Mouse (Mus musculus) adrenal gland, postnatal 10 days (tissue): ENCODE data around the gene Fsip1. TPM values are rescaled to one million over a fixed set of nuclear protein-coding genes. Genes with fewer than 3 reads are reported as not detected.

ENCODE experiments used
- DNase-seq: peaks from one replicate; pipeline ENCODE4 v3.0.0; 2021; ENCODE audit warnings: mixed read lengths
- total RNA-seq, 2 experiments: library from RNA; stranded (reverse); gene quantifications; 2 replicates each; pipeline ENCODE4 v1.2.3; 2021

Fsip1 gene
- total RNA-seq, 2 experiments from 2014 or later: 0.45 to 0.79 TPM

DNA sequence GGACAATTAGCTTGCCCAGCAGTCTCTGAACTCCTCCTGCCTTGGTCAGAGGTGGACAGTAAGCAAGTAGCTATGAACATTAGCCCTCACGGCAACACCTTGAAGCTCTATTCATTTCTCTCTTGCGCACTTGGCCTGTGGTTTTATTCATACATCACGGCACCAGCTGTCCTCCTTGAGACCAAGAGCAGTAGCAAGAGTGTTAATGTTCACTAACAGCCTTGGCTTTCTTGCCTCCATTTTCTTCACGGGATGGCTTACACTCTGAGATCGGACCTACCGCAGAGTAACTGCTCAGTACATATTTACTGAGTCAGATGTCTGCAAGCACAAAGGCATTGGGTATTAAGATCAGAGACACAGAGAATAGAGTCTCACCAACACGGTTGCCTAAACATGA lies 132.3 kb downstream of the Fsip1 start:
- no peak for DNase-seq

DNA sequence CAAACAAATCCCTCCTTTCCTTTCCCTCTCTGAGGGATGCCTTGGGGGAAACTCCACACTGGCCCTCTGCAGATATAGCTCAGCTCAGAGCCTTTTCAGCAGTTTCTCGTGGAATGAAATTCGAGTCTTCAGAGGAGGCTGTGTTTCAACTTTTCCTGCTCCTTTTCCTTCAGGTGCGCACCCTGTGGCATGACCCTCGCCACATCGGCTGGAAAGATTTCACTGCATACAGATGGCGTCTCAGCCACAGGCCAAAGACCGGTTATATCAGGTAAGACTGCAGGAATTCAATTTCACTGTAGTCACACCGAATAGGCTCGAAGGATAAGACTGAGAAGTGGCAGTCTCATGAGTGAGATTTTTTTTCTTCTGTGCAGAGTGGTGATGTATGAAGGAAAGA lies 133.0 kb downstream of the Fsip1 start:
- no peak for DNase-seq

DNA sequence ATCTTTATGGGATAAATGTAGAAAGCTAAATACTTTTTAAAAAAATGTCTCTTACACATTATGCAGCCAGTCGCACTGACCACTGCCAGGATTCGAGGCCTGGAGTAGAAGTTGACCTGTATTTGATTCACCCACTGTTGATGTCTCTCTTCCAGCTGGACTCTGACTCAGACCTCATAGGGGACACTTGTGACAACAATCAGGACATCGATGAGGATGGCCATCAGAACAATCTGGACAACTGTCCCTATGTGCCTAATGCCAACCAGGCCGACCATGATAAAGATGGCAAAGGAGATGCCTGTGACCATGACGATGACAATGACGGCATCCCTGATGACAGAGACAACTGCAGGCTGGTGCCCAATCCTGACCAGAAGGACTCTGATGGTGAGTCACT lies 134.5 kb downstream of the Fsip1 start:
- DNase-seq: no peak

DNA sequence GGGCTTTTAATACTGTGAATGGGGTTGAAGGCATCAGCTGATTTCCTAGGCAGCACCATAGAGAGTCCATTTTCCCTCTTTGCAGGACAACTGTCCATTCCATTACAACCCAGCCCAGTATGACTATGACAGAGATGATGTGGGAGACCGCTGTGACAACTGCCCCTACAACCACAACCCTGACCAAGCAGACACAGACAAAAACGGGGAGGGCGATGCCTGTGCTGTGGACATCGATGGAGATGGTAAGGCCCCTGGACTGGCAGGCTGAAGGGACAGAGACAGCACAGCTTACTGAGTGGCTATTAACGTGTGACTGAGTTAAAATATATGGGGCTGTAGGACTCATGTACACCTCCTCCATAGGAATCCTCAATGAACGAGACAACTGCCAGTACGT lies 136.0 kb downstream of the Fsip1 start:
- no peak for DNase-seq

DNA sequence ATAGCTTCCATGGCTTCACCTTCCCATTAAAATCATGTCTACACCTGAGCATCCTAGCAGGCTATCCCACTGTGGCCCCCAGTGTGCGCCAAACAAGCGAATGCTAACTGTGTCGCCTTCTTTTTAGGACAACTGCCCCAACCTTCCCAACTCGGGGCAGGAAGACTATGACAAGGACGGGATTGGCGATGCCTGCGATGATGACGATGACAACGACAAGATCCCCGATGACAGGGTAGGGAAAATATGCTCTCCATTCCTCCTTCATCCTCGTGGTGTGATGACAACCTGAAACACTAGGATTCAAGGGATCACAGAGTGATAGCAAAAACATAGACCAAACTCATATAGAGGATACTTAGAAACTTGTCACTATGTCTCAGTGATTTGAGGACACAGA lies 136.7 kb downstream of the Fsip1 start:
- no peak for DNase-seq

DNA sequence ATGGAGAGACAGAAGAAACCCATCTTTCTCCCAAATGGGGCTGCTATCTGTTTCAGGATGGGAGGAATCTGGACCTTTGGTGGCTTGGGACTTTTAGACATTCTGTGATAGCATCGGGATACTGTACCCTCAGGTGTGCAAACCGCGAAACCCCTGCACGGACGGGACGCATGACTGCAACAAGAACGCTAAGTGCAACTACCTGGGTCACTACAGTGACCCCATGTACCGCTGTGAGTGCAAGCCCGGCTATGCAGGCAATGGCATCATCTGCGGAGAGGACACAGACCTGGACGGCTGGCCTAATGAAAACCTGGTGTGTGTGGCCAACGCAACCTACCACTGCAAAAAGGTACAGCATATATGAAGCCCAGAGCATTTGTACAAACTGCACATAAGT lies 137.1 kb downstream of the Fsip1 start:
- no peak for DNase-seq

DNA sequence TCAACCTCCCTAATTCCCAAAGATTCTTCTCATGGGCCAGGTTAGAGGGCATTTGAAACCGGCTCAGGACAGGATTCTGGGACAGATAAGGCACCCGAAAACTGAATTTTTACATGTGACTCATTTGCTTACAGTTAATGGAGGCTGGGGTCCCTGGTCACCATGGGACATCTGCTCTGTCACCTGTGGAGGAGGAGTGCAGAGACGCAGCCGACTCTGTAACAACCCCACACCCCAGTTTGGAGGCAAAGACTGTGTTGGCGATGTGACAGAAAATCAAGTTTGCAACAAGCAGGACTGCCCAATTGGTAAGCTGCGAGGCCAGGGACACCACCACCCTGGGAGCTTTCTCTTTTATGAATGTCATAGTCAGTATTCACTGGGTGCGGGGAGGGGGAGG lies 138.3 kb downstream of the Fsip1 start:
- DNase-seq: no peak

DNA sequence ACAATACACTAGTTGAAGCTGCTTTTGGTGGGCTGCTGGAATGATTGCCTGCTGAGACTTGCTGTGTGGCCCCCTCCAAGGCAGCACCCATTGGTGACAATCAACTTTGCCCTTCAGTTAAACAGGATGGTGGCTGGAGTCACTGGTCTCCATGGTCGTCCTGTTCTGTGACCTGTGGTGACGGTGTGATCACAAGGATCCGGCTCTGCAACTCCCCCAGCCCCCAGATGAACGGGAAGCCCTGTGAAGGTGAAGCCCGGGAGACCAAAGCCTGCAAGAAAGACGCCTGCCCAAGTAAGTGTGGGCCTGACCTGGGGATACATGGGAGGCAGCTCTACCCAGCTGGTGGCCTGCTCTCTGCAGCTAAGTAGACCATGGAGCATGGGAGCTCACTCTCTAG lies 138.7 kb downstream of the Fsip1 start:
- DNase-seq: no peak

DNA sequence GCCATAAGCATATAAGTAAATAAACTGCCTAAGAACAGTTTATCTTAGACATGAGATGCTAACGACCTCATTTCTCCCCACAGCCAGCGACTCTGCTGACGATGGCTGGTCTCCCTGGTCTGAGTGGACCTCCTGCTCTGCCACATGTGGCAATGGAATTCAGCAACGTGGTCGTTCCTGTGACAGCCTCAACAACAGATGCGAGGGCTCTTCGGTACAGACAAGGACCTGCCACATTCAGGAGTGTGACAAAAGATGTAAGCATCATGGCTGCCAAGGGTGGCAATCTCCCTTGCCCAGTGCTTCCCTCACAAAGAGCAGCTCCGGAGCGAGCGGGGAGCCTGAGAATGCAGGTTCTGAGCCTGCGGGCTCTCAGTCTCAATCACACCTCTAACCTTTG lies 139.4 kb downstream of the Fsip1 start:
- DNase-seq: no peak

DNA sequence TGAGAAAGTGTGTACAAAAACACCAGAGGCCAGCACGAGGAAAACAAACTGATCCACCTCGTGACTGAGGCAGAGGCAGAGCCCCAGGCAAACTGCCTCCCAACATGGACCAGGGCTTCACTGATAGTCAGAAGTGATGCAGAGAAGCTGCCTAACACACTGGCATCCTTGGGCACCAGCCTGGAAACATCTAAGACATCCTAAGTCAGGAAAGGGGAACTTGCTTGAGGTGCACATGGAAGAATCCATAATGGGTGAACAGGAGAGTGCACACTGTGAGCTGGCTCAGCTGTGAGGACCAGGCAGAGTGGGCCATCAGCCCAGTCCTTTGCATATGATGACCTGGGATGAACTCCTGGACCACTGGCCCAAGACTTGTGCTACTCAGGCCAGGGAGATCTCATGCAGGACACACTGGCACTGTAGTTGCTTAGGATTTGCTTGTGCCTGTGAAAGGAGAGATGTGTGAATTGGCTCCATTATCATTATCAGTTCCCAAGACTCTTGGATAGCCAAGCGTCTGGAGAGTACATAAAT lies 139.9 kb downstream of the Fsip1 start:
- no peak for DNase-seq

DNA sequence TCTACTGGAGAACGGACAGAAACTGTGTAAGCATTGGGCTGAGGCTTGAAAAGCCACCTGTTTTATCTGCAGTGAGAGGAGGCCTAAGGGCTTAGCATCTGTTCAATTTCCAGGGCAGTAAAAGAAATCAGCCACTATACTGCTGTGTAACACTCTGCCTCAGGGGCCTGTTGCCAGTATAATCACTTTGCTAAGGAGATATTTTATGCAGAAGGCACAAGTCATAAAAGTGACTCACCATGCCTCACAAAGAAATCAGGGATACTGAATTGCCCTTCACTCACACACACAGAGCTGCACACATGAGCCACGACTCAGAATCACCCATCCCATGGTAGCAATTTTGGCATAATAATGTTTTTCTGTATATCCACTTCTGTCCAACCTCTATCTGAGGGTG lies 140.6 kb downstream of the Fsip1 start:
- peak; percentile 18 for DNase-seq

DNA sequence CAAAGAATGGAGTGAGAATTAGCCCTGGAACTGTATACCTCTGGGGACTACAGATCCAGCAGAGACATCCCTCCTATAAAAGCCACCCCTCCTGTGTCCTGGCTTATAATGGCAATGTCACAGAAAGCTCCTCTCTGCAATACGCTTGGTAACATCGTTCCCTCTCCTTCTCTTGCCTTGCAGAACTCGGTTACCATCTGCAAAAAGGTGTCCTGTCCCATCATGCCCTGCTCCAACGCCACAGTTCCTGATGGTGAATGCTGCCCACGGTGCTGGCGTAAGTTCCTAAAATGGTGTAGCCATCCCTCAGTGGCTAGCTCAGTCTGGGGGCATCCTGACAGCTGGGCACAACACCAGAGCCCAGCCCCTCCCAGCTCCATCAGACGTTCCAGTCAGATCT lies 141.1 kb downstream of the Fsip1 start:
- no peak for DNase-seq

DNA sequence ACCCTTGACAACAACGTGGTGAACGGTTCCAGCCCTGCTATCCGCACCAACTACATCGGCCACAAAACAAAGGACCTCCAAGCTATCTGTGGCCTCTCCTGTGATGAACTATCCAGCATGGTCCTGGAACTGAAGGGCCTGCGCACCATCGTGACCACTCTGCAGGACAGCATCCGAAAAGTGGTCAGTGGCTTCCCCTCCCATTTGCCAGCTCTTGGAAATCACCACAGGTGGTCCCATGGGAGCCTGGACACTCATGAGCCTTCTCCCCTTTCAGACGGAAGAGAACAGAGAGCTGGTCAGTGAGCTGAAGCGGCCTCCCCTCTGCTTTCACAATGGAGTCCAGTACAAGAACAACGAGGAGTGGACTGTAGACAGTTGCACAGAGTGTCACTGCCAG lies 142.1 kb downstream of the Fsip1 start:
- no peak for DNase-seq

DNA sequence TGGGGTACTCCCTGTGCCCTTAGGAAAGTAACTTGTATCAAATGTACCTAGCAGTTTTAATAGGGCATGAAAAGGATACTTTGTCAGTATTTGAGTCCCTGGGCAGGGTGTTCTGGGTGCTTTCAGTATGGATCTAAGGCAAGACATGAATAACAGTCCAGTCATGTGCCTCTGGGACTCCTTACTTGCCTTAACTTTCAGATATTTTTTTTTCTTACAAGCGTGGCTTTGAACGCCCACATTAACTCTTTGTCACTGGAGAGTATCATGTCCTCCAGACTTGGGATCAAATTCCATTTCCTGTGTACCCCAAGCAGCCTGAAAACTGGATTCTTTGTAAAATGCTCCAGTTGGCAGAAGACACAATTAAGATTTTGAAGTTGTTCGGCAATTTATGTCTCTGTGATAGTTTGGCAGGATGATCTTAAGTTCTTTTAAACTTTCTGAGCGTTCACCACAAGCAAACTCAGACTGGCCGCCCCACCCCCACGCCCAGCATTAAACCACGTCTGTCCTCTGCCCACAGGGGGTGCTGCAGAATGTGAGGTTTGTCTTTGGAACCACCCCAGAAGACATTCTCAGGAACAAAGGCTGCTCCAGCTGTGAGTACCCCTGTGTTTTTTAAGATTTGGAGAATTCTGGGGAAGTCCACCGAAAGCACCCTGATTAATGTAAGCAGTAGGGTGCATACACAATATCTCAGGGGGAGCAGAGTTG lies 142.8 kb downstream of the Fsip1 start:
- DNase-seq: peak; percentile 30

DNA sequence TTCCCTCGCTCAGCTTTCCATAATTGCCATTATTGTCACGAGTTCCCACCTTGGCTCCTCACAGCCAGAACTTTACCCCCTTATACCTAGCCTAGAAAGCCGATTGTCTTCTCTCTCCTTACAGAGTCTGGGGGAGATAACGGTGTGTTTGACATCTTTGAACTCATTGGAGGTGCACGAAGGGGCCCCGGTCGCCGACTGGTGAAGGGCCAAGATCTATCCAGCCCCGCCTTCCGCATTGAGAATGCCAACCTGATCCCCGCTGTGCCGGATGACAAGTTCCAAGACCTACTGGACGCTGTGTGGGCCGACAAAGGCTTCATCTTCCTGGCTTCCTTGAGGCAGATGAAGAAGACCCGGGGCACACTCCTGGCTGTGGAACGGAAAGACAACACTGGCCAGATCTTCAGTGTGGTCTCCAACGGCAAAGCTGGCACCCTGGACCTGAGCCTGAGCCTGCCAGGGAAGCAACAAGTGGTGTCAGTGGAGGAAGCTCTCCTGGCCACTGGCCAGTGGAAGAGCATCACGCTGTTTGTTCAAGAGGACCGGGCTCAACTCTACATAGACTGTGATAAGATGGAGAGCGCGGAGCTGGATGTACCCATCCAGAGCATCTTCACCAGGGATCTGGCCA lies 143.8 kb downstream of the Fsip1 start:
- no peak for DNase-seq

DNA sequence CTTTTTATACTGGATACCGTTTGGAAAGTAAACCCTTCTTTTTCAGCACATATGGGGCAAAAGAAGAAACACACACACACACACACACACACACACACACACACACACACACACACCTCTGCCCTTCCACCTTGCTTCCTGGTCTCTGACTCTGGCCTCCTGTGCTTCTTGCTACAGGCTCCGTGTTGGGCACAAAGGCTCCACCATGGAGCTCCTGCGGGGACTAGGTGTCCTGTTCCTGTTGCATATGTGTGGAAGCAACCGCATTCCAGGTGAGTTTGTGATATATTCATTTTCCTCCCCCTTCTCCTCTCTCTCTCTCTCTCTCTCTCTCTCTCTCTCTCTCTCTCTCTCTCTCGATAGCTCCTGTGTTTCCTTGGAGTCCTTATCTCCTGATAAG lies 144.3 kb downstream of the Fsip1 start:
- DNase-seq: no peak

DNA sequence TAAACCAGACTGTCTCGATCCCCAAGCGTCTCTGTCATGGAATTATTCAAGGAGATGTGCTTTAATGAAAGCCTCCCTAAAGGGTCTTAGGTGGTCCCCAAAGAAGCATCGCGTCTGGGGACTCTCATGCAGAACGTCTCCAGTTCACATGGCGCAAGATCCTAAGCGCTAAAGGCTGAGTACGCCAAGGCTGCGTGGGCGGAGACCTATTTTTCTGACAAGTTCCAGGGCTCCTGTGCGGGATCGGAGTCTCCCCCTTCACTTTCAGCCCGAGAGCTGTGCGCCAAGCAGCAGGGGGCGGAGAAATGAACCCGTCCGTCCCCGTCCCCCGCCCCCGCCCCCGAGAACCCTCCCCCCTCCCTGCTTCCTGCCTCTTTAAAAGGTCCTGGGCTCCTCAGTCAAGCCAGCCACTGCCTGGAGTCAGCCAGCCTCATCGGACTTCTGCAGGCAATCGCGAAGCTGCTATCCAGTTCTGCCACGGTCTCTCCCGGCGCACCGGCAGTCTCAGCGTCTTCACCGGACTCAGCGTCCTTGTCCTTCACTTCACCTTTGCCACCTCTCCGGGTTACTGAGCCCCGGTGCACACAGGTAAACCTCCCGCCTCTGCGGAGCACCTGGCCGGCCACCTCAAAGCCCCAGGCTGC lies 145.2 kb downstream of the Fsip1 start, which contains the start of gene Thbs1:
TSS of gene Thbs1 (plus strand) at position 389 of the 644 bp plus-strand sequence.
- peak; percentile 77 for DNase-seq

DNA sequence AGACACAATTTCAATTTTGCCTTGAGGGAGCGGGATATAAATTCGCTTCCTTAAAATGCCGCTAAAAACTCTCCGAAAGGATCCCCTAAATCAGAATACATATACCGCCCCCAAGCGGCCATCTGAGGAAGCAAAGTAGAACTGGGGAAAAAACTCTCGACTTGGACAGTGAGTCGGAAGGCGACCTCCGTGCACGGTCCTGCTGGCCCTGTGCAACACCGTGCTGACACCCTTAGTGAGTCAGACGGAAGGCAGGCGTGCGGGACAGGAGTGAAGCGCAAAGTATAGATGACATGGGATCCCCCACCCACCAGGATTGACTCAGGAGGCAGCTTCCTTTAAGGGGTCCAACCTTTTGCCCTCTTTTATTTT lies 145.7 kb downstream of the Fsip1 start:
- peak; percentile 92 for DNase-seq

DNA sequence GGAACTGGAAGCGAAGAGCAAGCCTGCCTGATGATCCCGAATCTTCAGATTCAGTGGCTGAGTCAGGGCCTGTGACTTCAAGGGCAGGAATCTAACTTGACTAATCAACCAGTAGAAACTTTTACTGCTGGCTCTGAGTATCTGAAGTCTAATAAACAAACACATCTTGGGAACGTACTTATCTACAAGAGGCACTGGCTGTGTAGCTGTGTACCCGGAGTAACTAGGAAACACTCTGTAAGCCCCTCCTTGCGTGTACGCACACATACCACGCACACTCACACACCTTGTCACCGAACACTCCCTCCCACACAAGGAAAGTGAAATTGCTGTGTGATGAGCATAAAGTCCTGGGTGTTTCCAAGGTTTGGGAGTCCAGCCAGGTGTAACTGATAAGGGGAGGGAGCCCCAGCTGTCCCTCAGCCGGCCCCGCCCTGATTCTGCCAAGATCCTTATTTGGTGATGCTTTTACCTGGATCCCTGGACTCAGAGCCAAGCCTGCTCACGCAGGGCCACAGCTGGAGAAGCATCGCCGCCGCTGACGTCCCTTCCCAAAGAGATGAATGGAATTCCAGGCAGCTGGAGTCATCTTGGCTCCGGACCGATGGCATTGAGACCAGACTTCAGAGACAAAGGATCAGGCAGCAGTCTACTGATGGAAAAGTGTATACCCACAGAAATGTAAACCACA lies 146.4 kb downstream of the Fsip1 start:
- DNase-seq: peak; percentile 61

DNA sequence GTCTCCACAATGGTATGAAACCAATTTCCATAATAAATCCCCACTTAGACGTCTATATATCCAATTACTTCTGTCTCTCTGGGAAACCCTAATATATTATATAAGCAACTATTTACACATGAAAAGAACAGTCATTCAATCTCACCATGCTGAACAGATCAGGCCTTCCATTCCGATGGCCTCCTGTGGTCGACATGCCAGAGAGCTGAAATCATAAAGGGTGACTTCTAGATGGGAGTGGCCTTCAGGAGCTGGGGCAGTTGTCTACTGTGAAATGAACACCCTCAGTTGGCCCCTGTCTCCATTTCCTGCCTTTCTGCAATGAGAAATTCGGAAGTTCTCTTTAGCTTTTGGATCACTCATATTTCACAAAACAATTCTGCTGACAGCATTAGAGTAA lies 154.6 kb downstream of the Fsip1 start:
- no peak for DNase-seq

DNA sequence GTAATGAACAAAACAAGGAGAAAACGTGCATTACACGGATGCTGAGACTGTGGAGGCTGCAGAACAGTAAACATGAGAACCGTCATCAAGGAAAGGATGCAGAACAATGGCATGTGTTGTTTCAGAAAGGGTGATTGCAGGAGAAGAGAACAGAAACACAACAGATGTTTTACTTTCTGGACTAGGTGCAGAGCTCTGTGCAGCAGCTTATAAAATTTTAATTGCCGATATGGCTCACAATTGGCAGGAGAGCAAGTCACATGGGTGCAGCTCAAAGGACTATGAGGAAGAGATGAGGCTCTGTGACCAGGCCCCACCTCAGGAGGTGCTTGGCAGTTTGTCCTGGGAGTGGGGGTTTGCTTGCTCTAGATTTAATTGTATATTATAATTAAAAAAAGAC lies 157.7 kb downstream of the Fsip1 start:
- DNase-seq: no peak

DNA sequence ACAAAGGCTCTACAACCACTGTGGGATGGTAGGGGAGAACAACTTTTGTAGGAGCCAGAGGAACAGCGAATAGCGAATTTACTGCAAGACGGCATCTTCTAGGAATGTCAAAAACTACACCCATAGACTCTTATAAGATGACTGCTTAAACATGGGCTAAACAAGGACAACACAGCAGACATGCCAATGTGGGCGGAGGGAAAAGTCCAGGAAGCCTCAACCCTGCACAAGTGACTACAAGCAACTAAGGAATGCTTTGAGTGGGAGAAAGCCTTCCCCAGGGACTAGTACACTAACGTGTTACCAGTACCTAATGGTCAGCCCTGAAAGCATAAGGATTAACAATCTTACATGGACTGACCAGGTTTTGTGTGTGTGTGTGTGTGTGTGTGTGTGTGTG lies 165.5 kb downstream of the Fsip1 start:
- no peak for DNase-seq
